Mouse (Mus musculus): ENCODE measurements around the gene Gm45234. TPM values are rescaled to one million over a fixed set of nuclear protein-coding genes. Genes with fewer than 3 reads are reported as not detected.
A peak's percentile ranks its signal among the peaks of the same experiment; 100 is the strongest.
"Not testable (repeated sequence)": the region's sequence is repeated elsewhere in the genome, so short reads cannot be mapped to it uniquely, and the experiment has no call there.

Gm45234 gene
- total and polyA plus RNA-seq, 3 experiments, result not detected

GRCm38 (mm10) chr6:124803691-124804090 lies 47.9 kb upstream of the Gm45234 start:
- dilution Hi-C loops (cut with MboI; ENCODE audit: extremely low pct_ligation_motif_present, extremely low pct_unique_long_range_greater_than_20kb, low sequenced_read_pairs); in situ Hi-C loops (cut with MboI; ENCODE audit: low pct_ligation_motif_present, low pct_unique_long_range_greater_than_20kb, low sequenced_read_pairs): not testable (repeated sequence)

DNA sequence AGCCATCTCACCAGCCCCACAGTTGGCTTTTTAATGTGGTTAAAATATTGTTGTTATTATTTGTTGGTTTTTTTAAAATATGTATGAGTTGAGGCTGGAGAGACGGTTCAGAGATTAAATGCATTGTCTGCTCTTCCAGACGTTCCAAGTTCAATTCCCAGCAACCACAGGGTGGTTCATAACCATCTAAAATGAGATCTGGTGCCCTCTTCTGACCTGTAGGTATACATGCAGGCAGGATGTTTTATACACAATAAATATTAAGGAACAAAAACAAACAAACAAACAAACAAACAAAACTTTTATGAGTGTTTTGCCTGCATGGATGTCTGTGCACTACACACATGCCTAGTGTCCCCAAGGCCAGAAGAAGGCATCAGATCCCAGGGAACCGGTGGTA lies 47.2 kb upstream of the Gm45234 start:
- Histone ChIP-seq H3K27ac (ENCODE audit: insufficient read depth, low read depth) (no peak overlapping the region), H3K4me2 (ENCODE audit: insufficient read depth, low read depth, poor library complexity, severe bottlenecking) (no peak overlapping the region), H3K4me1 (ENCODE audit: control insufficient read depth in 1 of 2, insufficient read depth in 2 of 2) (peaks cover 3 to 19% of the 10 kb centered on the region in 2 experiments; a peak in 2 of 4 replicates), H3K4me3 (replicated peaks in 1 of 3; ENCODE audit: low read depth in 2 of 3, low read length in 2 of 3, poor library complexity in 1 of 3) (no peak overlapping the region), H3K36me3 (replicated peaks in 1 of 2; ENCODE audit: control insufficient read depth in 1 of 2, insufficient read depth in 1 of 2, low read length in 1 of 2) (peaks cover 0 to 8% of the 10 kb centered on the region in 2 experiments), H3K79me2 (replicated peaks; ENCODE audit: control insufficient read depth, extremely low read depth, insufficient read depth, poor library complexity, severe bottlenecking) (no peaks in the 10 kb centered on the region), H3K9me3 (replicated peaks; ENCODE audit: low read length) (peaks cover 4% of the 10 kb centered on the region), H3K27me3 (replicated peaks) (no peaks in the 10 kb centered on the region), H3K9ac (ENCODE audit: insufficient read depth, low read depth) (no peak overlapping the region)
- dilution Hi-C loops (cut with MboI; ENCODE audit: extremely low pct_ligation_motif_present, extremely low pct_unique_long_range_greater_than_20kb, low sequenced_read_pairs) (no loop called here), in situ Hi-C loops (cut with MboI; ENCODE audit: low pct_ligation_motif_present, low pct_unique_long_range_greater_than_20kb, low sequenced_read_pairs) (no loop called here)
- DNase-seq (ENCODE audit: extremely low read depth), result no peak
- peak in 1 of 2 experiments; percentile 16; a peak in 1 of 4 replicates for TF ChIP-seq CTCF (conservative IDR thresholded peaks at IDR 0.05 in 1 of 2, IDR thresholded peaks at IDR 0.05 in 1 of 2; ENCODE audit: low read depth in 2 of 2, low read length in 2 of 2)
- peak; percentile 3 for TF ChIP-seq RAD21 (IDR thresholded peaks at IDR 0.05; ENCODE audit: low read depth, low read length)
- 0 out of 2 replicates have a peak, but pooled peaks have one; percentile 5 for TF ChIP-seq ZNF384 (IDR thresholded peaks at IDR 0.05; ENCODE audit: low read depth, low read length)
- no peak for TF ChIP-seq NRF1 (IDR thresholded peaks at IDR 0.05; ENCODE audit: low read depth, low read length)

More at GRCm38 (mm10) chr6:124803691-124804090, 47.9 kb upstream of the Gm45234 start:
- not testable (repeated sequence) for H3K9me3 ChIP-seq (replicated peaks; ENCODE audit: low read length); H3K79me2 ChIP-seq (replicated peaks; ENCODE audit: control insufficient read depth, extremely low read depth, insufficient read depth, poor library complexity, severe bottlenecking); H3K27me3 ChIP-seq (replicated peaks); H3K9ac ChIP-seq (ENCODE audit: insufficient read depth, low read depth); H3K4me3 ChIP-seq (replicated peaks in 1 of 3; ENCODE audit: low read depth in 2 of 3, low read length in 2 of 3, poor library complexity in 1 of 3); DNase-seq (ENCODE audit: extremely low read depth); H3K27ac ChIP-seq (ENCODE audit: insufficient read depth, low read depth); H3K4me2 ChIP-seq (ENCODE audit: insufficient read depth, low read depth, poor library complexity, severe bottlenecking)
- Histone ChIP-seq H3K36me3 (replicated peaks in 1 of 2; ENCODE audit: control insufficient read depth in 1 of 2, insufficient read depth in 1 of 2, low read length in 1 of 2) (peaks cover 0 to 14% of the 10 kb centered on the region in 2 experiments), H3K4me1 (ENCODE audit: control insufficient read depth in 1 of 2, insufficient read depth in 2 of 2) (peaks cover 3 to 21% of the 10 kb centered on the region in 2 experiments; a peak in 2 of 4 replicates)

DNA sequence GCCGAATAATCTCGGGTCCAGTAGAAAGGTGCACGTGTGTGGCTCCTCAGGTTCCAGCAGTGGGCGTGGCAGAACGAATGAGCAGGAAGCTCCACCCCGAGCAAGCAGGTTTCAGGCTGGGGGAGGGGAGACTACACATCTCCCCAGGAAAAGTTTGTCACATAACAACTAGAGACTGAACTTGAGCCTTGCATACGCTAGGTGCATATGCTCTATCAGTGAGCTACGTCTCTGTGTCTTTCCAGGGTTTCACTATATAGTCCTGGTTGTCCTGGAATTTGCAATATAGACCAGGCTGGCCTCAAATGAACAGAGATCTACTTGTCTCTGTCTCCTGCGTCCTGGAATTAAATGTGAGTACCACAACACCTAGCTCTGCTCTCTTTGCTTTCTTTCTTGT lies 46.6 kb upstream of the Gm45234 start:
- TF ChIP-seq CHD2 (IDR thresholded peaks at IDR 0.05; ENCODE audit: low read length) (peak; percentile 36; the same call in 1 of the 2 replicates), MYC (IDR thresholded peaks at IDR 0.05; ENCODE audit: low read depth, low read length) (0 out of 2 replicates have a peak, but pooled peaks have one; percentile 34), TCF12 (IDR thresholded peaks at IDR 0.05; ENCODE audit: low read depth, low read length) (0 out of 2 replicates have a peak, but pooled peaks have one; percentile 18), TBP (conservative IDR thresholded peaks at IDR 0.05; ENCODE audit: low read depth, low read length) (0 out of 2 replicates have a peak, but pooled peaks have one; percentile 16), BHLHE40 (IDR thresholded peaks at IDR 0.05; ENCODE audit: low read depth, low read length) (peak; percentile 43; the same call in 1 of the 2 replicates), IRF4 (IDR thresholded peaks at IDR 0.05; ENCODE audit: low read depth, low read length) (peak; percentile 29; the same call in 1 of the 2 replicates)
- in situ Hi-C loops (cut with MboI; ENCODE audit: low pct_ligation_motif_present, low pct_unique_long_range_greater_than_20kb, low sequenced_read_pairs); H3K79me2 ChIP-seq (replicated peaks; ENCODE audit: control insufficient read depth, extremely low read depth, insufficient read depth, poor library complexity, severe bottlenecking); dilution Hi-C loops (cut with MboI; ENCODE audit: extremely low pct_ligation_motif_present, extremely low pct_unique_long_range_greater_than_20kb, low sequenced_read_pairs); H3K9ac ChIP-seq (ENCODE audit: insufficient read depth, low read depth); H3K36me3 ChIP-seq (replicated peaks in 1 of 2; ENCODE audit: control insufficient read depth in 1 of 2, insufficient read depth in 1 of 2, low read length in 1 of 2); H3K27me3 ChIP-seq (replicated peaks); H3K4me3 ChIP-seq (replicated peaks in 1 of 3; ENCODE audit: low read depth in 2 of 3, low read length in 2 of 3, poor library complexity in 1 of 3); H3K9me3 ChIP-seq (replicated peaks; ENCODE audit: low read length): not testable (repeated sequence)
- H3K4me1 ChIP-seq (ENCODE audit: control insufficient read depth in 1 of 2, insufficient read depth in 2 of 2), result peaks cover 3 to 19% of the 10 kb centered on the region in 2 experiments; a peak in 2 of 4 replicates
- peak overlapping the region; percentile 54 for H3K4me2 ChIP-seq (ENCODE audit: insufficient read depth, low read depth, poor library complexity, severe bottlenecking)
- peak; percentile 49 for DNase-seq (ENCODE audit: extremely low read depth)
- H3K27ac ChIP-seq (ENCODE audit: insufficient read depth, low read depth), result peak overlapping the region; percentile 42

All from CH12.LX (cell line).